Mouse (Mus musculus): ENCODE measurements around the gene Adpgk. TPM values are rescaled to one million over a fixed set of nuclear protein-coding genes. Genes with fewer than 3 reads are reported as not detected.

The Adpgk gene
- total RNA-seq, 2 experiments from 2014 or later: 25.4 to 31.9 TPM

DNA sequence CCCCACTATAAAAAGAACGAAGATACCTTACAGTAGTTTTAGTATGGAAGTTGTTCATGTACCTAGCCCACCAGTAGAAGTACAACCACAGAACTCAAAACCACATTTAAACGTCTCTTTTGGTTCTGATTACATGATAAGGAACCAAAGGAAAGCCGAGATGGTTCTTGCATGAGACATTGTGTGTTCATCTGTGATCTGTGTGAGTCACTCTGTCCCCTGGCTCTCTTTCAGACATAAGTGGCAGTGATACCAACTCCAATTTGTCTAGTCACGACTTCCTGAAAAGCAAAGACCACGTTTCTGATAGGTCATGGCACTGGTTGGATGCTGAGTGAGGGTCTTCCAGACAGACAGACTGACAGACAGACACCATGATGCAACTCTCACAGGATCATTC, 77.9 kb downstream of the Adpgk start:
- no peak for DNase-seq (ENCODE audit: low spot score in 2 of 2)

DNA sequence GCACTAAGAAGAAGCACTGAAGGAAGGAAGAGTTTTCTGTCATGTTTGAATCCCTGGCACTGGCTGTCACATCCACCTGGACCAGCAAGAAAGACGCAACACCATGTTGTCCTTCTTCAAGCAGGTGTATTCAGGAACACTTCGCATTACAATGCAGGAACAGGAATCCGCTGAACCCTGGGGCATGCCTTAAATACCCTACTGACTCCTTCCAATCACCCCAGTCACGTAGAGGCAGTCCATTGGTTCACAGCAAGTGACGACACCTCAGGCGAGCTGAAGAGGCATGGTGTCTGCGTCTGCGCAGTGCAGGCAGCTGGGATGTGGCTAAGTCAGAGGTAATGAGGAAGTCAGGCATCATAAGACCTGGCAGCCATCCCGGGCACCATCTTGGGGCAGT, 78.3 kb downstream of the Adpgk start:
- DNase-seq (ENCODE audit: low spot score in 2 of 2): no peak

Other genes with a start within 250 kb of the Adpgk start
- gene Bbs4, start 62.0 kb downstream of the Adpgk start, total RNA-seq (2021): 10 to 100 TPM in 1 of 2 experiments, 1 to 10 TPM in 1; 7.6 to 10.4 TPM
- 100 to 1,000 TPM; 113 to 143 TPM for gene Arih1, start 195.1 kb downstream of the Adpgk start, total RNA-seq (2021)
- gene Hexa, start 248.0 kb downstream of the Adpgk start, total RNA-seq (2021): 100 to 1,000 TPM; 110 to 154 TPM
- 1 to 10 TPM; 2.9 to 3.1 TPM for gene Tmem202, start 248.3 kb downstream of the Adpgk start, total RNA-seq (2021)

Data from adrenal gland, adult 18-20 months (tissue).